Mouse (Mus musculus): ENCODE data around the gene Frmd6.

DNA sequence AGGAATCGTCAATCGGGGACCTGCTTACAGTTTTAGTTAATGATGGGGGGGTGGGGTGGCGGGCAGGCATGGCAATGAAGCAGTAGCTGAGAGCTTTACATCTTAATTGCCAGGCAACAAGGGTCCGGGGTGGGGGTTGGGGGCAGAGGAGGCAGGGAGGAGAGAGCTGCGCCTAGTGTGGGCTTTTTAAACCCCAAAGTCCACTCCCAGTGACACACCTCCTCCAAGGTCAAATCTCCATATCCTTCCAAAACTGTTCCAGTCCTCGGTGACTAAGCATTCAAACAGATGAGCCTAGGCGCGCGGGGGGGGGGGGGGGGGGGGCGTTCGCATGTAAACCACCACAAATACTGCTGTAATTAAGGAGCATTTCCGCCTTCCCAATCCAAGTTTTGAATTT lies 111.8 kb downstream of the Frmd6 start:
- TF ChIP-seq CTCF (IDR thresholded peaks at IDR 0.05; ENCODE audit: extremely low read depth, insufficient read depth, low read length) (no peak), POLR2A (IDR thresholded peaks at IDR 0.05; ENCODE audit: extremely low read depth, insufficient read depth, low read length) (no peak)

Data from cortical plate, adult 2 months (tissue).